Mouse (Mus musculus) left cerebral cortex, postnatal 4 days (tissue): ENCODE data around the gene Drc7. TPM values are rescaled to one million over a fixed set of nuclear protein-coding genes. Genes with fewer than 3 reads are reported as not detected.
A peak's percentile ranks its signal among the peaks of the same experiment; 100 is the strongest.
"Not testable (repeated sequence)": the region's sequence is repeated elsewhere in the genome, so short reads cannot be mapped to it uniquely, and the experiment has no call there.

ENCODE experiments used
- DNase-seq: peaks from one replicate; pipeline ENCODE4 v3.0.0-alpha.2; 2022
- intact Hi-C: fragments of 180-260 bp; cut with DNase I; formaldehyde crosslinking; loops from one replicate; pipeline ENCODE4 v1.15.1; 2025
- total RNA-seq, 2 experiments: library from RNA; stranded (reverse); gene quantifications; 2 replicates each; pipeline ENCODE4 v1.2.3; 2021

Gene Drc7
- 1 to 10 TPM; 2.7 to 3.0 TPM for total RNA-seq

DNA sequence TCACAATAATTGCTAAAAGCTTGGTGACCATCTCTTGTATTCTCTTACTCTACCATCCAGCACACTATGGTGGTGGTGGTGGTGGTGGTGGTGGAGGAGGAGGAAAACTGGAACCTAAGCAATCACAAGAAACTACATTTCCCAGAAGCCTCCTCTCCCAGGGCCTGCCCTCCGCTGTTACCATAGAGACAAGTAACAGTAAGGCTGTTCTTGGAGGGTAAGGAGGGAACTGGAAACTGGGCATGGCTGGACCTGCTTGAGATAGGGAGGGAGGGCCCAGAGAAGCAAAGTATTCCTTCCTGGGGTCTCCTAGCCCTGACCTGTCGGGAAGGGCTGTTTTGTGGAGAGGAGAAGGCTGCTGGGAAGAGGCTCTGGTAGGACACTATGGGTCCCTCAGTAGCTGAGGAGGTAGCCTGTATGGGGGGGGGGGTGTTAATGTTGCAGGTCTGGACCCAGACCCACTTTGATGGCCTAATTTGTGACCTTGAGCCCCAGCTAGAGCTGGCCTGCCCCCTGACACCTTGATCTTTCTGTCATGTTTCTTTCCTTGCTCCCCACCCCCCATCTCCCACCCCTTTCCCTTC lies at the start of gene Drc7:
Drc7 (plus strand) TSS at position 177 of the 584 bp plus-strand sequence.
- intact Hi-C loops, result no loop called here
- DNase-seq, result no peak

DNA sequence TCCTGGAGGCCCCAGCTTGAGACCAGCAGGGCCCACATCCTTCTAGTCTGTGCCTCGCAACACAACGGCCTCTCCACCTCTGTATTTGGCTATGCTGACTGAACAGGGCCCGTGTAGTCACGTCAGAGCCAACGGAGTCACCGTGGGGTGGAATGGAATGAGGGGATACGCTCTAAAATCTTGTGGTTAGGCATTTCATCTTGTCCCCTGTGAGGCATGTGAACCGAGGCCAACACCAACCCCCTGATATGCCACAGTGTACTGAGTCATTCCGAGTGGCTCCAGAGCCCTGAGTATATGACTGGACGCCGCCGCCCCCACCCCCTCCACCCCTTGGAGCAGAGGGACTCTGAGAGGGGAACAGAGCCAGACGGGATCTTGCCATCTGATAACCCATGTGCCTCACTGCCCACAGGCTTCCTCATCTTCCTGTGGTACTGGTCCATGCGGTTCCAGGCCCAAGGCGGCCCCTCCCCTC lies 42.4 kb upstream of the Drc7 start:
- intact Hi-C loops, result no loop called here

DNA sequence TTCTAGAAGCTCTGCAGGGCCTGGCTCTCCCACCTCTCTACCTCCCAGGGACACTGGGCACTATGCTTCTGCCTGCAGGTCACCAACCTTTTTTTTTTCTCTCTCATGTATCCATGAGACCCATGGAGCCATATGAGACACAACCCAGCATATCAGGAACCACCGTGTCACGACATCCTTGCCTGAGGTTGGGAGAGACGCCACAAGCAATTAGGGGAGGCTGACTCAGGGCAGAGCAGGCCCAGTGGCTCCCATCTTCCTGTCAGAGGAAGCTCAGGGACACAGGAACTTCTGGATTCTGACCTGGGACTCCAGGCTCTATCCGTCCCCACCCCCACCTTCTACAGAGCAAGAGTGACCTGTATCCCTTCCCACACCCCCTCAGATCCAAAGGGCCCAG lies 39.0 kb upstream of the Drc7 start:
- intact Hi-C loops, result no loop called here

More for the DNA sequence above, 42.4 kb upstream of the Drc7 start:
- no peak for DNase-seq

DNA sequence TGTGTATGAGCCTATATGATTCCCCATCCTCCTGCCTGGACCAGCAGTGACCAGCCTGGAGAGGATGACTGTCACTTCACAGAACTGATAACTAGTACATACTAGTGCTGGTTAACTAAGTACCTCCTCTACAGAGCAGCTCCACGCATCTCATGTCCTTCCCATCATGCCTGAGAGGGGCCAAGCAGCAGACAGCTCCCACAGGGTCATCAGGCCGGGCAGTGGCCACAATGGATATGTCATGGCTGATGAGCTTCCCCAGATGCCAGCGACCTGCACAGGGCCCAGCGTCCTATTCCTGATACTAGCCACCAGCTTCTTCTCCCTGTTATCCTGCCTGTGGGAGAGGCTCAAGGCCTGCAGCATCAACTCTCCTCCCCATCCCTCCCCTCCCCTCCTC lies 38.2 kb upstream of the Drc7 start:
- intact Hi-C loops, result no loop called here
- no peak for DNase-seq

More for the DNA sequence above, 39.0 kb upstream of the Drc7 start:
- DNase-seq, result no peak

DNA sequence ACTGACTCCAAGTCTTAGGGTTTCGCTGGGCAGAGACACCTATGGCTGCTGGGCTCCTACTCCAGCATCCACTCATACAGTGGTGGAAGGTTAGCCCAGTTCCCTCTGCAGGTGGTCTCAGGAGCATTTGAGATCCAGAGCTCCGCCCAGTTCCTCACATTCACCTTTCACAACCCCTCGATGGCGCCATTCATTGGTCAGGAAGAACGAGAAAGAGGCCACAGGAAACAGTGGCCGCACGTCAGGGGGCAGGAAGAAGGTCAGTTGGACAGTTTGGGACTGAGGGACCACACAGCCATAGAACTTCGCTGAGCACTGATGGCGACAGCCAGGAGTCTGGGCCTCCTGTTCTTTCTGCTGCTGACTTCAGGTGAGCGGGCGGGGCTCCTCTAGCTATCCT lies 37.5 kb upstream of the Drc7 start, which contains the start of gene Adgrg3:
Adgrg3 (plus strand) TSS at position 242 of the 400 bp plus-strand sequence.
- intact Hi-C loops, result no loop called here

DNA sequence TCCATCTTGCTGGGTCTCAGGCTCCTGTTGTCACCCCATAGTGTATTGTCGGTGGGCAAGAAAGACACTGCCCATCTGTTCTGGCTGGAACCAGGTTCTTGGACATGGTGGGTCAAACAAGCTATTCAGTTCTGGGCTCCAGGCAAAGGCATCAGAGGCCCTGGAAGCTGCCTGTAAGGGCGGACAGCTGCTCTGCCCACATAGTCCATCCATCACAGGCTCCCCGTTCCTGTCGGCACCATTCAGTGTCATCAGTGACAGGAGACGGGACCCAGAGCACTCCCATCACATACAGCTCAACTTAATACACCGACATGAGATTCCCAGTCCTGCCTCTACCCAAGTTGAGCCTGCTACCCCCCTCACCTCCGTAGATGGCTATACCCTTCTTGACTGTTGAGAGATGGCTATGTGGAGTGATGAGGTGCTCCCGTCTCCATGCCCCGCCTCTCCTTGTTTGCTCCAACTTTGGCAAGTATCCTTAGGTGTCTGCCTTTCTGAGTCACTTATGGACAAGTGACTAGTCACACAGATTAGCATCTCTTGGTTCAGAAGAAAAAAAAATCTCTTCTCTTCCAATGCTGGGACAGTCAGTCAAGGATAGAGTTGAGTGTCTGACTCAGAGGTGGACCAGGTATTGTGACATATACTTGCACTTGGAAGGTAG lies 36.8 kb upstream of the Drc7 start:
- no peak for DNase-seq
- intact Hi-C loops, result no loop called here

More for the DNA sequence above, 37.5 kb upstream of the Drc7 start, which contains the start of gene Adgrg3:
- no peak for DNase-seq

DNA sequence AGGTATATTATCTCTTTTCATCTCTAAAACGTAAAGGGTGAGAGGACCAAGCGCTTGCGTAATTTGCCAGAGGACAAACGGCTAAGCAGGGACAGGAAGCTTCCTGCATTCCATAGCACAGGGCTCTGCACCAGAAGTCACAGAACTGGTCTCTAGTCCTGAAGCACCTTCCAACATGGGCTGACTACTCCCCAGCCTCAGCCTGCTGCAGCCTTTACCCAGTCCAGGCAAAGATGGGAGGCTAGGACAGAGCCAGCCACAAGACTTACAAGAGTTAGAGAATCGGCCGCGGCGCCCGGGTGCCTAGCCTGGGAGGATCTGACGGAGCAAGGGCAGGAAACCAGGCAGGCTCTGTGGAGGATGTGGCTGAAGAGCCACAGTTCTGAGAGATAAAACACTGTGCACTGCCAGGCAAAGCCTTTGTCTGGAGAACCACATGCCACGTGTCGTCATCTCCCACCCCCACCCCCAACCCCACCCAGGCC lies 34.6 kb upstream of the Drc7 start:
- no peak for DNase-seq
- intact Hi-C loops, result no loop called here

DNA sequence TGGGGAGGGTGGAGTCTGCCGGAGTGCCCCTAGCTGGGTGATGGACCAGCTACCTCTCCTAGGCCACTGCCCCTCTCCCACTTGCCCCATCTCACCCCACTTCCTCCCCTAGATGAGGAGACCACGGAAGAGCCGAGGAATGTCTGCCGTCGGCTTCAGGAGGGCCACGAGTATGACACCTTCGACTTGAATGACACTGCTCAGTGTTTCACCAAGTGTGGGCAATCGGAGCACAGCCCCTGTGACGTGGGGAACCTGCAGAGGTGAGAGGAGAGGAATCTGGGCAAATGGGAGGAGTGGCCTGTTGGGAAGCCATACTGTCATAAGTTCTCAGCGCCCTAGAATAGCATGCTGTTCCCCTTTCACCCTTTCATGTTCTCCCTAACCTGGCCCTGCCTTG lies 34.1 kb upstream of the Drc7 start:
- DNase-seq, result no peak
- intact Hi-C loops, result no loop called here

DNA sequence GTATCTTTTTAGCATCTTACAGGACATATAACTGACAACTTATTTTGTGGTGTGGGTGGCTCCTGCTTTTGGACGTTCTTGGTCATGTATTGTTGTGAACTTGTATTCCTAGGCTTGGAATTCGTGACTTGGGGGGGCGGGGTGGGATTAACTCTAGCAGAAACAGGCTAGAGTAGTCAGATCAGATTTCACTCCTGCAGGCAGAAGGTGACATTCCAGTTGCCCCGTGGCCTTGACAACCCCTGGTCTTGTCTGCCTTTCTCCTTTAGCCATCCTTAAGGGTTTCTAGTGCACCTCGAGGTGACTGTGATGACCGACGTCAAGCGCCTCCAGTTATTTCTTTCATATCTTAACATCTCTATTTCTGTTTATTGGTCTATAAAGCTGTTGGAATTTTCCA lies 31.7 kb upstream of the Drc7 start:
- intact Hi-C loops, result no loop called here
- DNase-seq, result no peak

DNA sequence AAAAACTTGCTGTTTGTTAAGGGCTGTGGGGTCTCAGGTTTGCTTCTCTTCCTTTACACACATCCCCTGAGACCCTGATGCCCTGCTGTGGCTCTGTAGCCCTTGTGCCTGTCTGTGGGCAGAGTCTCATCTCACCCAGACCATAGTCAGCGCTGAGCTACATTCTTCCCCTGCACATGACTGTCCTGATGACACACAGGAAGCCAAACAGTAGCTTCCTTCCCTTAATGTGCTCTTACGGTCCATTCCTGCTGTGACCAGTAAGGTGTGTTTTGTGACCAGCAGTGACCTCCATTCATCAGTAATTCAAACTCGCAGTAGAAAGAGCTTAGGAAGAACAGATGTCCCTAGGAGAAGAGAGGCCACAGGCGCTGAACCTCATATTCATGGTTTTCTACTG lies 30.5 kb upstream of the Drc7 start:
- DNase-seq, result no peak
- intact Hi-C loops, result no loop called here

DNA sequence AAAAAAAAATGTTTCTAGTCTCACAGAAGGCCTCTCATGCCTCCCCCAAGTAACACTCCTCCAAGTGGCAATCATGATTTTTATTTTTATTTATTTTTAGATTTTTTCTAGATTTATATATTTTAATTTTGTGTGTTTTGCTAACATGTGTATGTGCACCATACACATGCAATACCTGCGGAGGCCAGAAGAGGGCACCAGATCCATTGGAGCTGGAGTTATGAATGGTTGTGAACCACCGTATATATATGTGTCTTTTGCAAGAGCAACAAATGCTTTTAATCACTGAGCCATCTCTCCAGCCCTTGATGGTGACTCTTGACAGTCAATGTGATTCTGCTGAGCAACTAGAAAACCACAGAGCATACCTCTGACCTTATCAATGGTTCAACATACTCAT lies 29.5 kb upstream of the Drc7 start:
- intact Hi-C loops, result no loop called here
- DNase-seq, result peak; percentile 54

DNA sequence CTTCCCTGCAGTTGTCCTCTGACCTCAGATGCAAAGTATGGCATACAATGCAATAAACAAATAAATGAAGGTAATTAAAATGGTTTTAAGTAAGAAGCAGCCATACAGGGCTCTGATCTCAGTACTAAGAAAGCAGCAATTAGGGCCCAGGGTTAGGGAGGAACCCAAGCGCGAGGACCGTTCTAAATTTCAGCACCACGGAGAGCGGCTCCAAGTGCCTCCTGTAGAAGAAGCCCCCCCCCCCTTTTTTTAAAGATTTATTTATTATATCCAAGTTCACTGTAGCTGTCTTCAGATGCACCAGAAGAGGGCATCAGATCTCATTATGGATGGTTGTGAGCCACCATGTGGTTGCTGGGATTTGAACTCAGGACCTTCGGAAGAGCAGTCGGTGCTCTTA lies 26.5 kb upstream of the Drc7 start:
- intact Hi-C loops, DNase-seq: not testable (repeated sequence)

DNA sequence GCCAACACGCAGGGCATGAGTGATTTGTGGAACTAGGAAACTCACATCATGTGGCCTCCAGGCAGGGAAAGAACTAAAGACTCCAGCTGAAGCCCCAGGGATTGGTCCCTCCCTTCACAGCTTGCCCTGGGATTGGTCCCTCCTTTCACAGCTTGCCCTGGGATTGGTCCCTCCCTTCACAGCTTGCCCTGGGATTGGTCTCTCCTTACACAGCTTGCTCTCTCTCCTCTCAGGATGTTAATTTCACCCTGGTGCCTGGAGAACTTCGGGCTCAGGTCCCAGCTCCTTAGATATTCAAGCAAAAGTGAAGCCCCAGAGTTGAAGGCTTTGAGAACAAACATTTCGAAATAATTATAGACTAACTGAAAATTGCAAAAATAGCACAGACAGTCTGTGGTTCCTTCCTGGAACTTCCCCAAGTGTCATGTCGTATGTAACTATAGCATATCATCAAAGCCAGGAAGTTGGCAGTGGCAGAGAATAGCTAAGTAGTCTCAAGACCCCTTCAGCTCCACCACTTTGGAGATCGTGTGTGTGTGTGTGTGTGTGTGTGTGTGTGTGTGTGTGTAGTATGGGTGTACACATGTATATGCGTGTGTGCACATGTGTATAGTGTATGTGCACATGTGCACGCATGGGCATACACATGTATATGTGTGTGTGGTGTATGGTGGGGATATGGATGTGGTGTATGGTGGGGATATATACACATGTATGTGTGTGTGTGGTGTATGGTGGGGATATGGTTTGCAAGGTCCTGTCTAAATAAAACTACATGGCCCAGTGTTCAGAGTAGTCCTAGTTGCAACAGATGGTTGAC lies 17.6 kb upstream of the Drc7 start:
- intact Hi-C loops, result no loop called here
- peak; percentile 17 for DNase-seq

DNA sequence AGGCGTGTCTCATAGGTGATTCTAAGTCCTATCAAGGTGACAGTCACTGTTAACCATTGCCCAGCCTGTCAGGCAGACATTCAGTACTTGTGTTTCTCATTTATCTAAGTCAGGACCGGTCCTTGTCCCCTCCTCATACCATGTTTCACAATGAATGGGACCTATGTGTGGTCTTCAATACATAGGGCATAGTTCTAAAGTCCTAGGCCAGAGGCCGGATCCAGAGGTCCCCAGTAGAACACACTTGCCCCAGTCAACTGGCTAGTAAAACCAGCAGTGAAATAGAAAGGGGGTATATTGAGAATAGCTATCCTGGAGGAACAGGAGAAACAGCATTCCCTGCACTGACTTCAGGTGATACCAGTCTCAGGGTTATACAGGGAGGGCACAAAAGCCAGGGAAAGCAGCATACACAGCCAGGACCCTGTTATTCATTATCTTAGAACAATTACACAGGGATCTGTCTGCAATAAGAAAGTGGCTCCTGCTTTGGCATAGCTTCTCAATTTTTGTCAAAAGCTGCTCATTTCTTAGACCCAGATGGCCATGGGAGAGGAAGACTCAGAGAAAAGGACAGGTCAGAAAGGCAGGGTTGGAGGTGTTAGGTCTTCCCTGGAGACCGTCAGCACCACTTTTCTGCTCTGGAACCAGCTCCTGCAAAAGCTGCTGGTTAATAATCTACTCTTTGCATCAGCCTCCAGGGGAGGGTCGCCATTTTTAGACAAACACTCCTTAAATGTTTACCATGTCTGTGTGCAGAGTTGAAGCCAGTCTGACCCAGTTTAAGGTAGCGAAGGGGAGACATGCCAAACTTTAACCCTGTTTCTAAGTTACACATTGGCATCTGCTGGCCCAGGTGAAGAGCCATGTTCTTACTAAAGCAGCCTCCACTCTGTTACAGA lies 12.8 kb upstream of the Drc7 start:
- intact Hi-C loops, result no loop called here
- no peak for DNase-seq

DNA sequence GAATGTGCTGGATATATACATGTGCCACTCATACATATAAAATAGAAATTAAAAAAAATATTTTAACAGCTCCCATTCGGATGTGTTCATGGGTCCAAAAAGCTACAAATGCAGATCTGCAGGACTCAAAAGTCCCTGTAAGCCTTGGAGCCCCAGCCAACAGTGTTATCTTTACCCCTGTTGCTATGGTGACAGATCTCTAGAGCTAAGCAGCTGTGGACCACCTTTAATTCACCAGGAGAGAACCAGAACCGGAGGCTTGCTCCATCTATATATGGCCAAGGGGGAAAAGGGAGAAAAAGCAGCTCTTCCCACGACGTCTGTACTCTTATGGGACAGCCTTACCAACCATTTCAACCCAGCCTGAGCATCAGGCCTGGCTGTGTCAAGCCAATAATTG lies 10.1 kb upstream of the Drc7 start:
- DNase-seq, result no peak

DNA sequence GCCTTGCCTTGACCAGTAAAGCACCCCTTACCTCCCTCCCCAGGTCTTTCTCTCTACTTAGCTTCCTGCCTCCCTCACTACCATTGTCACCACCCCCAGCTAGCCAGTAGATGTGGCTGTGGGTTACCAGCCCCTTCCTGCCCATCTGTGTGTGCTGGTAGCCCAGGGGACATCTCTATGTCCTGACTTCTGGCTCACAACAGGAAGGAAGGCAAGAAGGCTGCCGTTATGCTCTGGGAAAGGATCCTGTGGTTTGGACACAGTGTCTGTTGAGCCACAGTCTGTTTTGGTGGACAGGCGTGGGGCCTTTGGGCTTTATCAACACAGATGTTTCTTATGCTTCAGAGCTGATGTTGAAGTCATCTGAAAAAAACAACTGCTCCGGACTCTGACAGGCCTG lies 7.9 kb upstream of the Drc7 start:
- intact Hi-C loops, result no loop called here
- no peak for DNase-seq

More for the DNA sequence above, 10.1 kb upstream of the Drc7 start:
- intact Hi-C loops, result no loop called here

DNA sequence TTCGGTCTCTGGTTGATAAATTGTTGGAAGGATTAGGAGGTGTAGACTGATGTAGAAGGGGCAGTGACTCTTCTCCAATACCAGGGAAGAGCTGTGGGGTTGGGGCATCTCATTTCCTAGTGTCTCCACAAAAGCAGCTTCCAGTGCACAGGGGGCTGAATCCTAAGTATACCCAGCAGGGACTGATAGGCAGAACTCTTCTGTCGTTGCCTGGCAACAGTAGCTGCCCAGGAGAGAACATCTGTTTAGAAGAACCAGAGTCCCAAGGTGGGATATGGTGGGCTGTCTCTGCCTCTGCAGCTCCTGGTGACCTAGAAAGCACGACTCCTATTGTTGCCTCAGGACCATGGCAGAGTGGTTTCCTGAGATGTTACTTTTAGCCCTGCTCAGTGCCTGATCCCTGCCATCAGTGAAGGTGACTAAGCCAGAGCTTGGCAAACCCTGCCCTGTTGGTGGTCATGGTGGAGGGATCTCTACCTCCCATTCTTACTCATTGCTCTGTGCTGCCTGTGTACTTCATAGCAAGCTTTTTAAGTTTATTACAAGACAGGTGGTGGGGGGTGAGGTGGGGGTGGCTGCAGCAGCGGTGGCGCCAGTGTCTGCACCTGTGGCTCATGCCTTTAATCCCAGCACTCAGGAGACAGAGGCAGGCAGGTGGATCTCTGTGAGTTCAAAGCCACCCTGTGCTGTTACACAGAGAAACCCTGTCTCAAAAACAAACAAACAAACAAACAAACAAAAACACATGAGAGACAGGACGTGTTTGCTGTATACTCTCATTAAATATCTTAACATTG lies 6.8 kb upstream of the Drc7 start:
- intact Hi-C loops, result no loop called here
- no peak for DNase-seq

DNA sequence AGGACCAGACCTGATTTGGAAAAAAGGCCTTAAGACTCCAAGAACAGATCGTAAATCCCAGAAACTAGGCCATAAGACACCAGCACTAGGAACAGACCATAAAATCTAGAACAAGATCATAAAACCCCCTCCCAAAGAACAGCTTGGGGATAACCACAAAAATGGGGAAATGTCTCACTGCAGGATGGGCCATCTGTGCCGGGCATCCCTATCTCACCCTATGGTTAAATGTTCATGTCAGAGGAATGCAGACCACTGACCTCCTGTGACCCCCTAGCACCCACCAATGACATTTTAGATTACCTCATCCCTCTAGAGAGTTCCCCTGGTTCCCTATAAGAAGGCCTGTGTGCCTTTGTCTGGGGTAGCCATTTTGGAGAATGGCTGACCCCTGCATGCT lies 5.3 kb upstream of the Drc7 start:
- intact Hi-C loops, result no loop called here
- DNase-seq, result no peak

DNA sequence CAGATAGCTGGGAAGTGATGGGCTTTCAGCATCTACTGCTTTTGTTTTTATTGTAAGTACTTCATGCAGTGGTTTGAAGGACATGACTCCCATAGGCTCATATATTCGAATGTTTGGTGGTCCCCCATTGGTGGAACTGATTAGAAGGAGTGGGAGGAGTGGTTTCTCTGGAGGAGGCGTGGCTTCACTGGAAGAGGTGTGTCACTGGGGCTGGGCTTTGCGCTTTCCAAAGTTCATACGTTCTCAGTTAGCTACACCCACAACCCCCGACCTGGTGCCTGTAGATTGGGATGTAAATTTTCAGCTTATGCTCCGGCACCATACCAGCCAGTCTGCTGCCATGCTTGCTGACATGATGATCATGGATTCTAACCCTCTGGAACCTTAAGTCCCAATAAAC lies 465 bp upstream of the Drc7 start:
- DNase-seq, result no peak

DNA sequence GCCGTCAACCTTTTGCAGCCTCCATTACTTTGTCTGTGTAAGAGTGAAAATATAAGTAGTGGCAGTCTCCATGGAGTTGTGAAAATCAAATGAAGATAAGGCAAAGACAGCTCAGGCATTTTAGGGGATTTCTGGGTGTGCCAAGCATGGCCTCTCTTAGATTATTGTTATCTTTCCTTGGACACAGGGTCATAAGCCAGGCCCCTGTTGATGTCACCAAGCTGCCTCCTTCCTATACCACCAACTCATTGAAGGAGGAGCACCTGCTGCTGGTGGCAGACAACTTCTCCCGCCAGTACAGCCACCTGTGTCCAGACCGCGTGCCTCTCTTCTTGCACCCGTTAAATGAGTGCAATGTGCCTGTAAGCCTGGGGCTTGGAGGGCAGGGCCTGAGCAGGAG lies 1.5 kb downstream of the Drc7 start:
- no peak for DNase-seq
- intact Hi-C loops, result no loop called here

More for the DNA sequence above, 465 bp upstream of the Drc7 start:
- intact Hi-C loops, result no loop called here
